Mouse (Mus musculus): ENCODE measurements around the gene Cope.

The Cope gene

GRCm38 (mm10) chr8:70302358-70302890, at the start of gene Cope, which contains the start of gene Ddx49:
Gene Cope (plus strand): TSS chr8:70302518.
Gene Ddx49 (minus strand): TSS chr8:70302489.
- DNase-seq, result peak; percentile 92

GRCm38 (mm10) chr8:70254628-70255027, 47.7 kb upstream of the Cope start:
- DNase-seq, result no peak

GRCm38 (mm10) chr8:70257456-70257855, 44.9 kb upstream of the Cope start:
- no peak for DNase-seq

- DNase-seq, result no peak
Observed at GRCm38 (mm10) chr8:70258600-70258999, 43.7 kb upstream of the Cope start.

DNA sequence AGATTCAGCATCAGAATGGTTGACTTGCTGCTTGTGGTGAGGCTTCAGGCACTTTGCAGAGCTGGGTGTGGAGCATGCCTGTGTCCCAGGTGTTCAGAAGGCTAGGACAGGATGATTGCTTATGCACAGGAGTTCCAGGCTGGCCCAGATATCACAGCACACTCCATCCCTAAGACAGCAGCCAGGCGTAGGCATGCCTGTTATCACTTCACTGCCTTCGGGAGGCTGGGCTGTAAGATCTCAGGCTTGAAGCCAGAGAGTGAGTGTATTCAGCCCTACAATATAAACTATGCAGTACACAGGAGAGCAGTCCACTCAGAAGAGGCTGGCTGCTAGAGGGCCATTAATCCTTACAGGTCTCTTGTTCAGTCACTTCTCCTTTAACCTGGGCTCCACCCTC, 43.3 kb upstream of the Cope start:
- DNase-seq, result no peak

- no peak for DNase-seq
Observed at GRCm38 (mm10) chr8:70267674-70268073, 34.6 kb upstream of the Cope start.

DNA sequence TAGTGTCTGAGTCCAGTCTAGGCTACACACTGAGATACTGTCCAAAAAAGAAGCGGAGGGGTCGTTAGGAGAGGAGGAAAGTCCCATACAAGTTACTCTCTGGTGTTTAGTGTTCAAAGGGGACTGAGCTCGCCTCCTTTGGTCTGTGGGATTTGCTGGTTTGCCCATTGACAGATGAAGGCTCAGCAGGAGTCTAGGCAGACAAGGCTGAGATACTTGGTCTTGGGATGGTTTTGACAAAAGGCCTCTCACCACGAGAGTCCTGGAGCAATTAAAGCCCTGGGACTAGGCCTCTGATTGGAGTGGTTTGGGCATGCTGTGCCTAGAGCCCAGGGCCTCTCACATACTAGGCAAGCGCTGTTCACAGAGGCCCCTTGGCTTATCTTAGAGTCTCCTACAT, 34.0 kb upstream of the Cope start:
- no peak for DNase-seq

- peak; percentile 44 for DNase-seq
Observed at GRCm38 (mm10) chr8:70268799-70269565, 33.3 kb upstream of the Cope start.

DNA sequence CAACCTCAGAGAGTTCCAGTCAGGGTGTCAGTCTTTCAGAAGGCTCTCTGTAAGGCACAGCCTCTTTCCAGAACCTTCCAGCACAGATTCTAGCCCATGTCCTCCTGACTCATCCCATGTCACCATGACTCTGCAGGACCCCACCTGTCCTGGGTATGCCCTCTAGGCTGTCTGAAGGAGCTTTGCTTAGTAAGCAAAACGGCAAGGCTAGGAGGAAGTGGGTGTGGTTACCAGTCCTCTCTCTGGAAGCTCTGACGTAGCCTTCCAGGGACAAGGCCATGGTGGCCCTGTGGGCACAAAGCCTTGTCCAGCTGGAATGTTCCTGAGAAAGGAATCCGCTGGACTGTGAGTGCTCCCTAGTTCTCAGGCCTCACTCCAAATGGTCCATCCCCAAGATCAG, 29.4 kb upstream of the Cope start:
- DNase-seq, result peak; percentile 18

DNA sequence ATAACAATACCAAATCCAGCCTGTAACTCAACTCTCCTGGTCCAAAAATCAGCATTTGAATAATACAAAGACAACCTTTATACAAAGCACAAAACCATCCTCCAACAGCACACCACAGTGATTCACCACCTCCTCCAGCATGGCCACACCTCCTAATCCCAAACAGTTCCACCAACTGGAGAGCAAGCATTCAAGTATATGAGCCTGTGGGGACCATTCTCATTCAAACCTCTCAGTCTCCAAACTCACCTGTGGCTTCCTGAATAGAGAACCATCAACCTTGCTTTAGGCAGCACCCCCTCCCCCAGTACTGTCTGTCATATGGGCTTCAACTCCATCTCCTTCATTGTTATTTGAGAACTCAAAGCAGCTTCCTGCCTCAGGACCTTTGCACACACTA, 28.0 kb upstream of the Cope start:
- DNase-seq, result no peak

DNA sequence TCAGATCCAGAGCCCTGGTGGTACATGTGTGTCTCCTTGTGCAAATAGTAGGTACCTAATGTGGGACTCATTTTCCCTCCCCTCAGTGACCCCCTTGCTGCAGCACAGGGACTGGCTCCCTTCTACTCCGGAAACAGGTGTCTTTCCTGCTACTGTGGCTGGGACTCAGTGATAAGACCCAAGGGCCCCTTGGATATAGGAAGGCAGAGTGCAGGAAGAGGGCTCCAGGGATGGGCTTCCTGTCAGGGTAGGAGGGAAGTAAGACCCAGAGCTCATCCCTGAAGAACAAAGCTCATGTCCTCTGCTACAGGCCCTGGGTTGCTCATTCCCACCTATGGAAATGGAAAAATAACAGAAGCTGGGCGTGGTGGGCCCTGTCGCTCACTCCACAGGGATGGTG, 25.8 kb upstream of the Cope start:
- no peak for DNase-seq

GRCm38 (mm10) chr8:70278175-70278574, 24.1 kb upstream of the Cope start:
- no peak for DNase-seq

DNA sequence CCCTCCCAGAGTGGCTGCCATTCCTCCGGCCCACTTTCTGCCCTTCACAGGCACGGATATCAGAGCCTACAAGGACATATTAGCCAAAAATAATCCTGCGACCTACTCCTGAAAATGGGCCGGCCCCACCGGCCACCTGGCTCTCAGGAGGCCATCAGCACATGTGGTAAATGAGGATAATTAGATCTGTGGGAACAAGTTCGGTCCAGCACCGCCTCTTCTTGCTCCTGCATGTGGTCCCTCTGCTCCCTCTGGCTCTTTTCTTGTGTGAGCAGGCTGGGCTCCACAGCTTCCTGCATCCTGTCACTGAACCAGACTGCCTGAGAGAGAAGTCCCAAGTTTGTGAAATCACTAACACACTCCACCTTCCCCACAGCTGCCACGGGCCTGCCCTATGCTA, 23.1 kb upstream of the Cope start:
- DNase-seq, result no peak

DNA sequence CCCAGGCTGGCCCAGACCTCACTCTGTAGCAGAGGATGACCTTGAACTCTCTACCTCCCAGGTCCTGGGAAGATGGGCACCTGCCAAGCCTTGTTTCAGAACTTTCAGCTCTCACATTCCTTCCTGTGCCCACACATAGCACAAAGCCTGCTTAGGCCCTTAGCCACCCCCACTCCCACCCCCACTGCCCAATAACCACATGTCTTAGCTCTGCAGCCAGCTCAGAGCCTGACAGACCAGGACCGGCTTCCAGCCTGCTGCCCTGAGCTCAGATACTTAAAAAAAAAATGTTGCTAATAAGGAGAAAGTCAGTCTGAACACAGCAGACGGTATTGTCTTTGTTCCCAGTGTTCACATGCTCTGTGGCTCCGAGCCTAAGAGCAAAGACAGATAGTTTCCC, 21.3 kb upstream of the Cope start:
- no peak for DNase-seq

- peak; percentile 96 for DNase-seq
Observed at GRCm38 (mm10) chr8:70282603-70283135, 19.6 kb upstream of the Cope start, which contains the start of gene Homer3. Gene Homer3 (plus strand): TSS chr8:70282827.

GRCm38 (mm10) chr8:70283136-70284077, 18.9 kb upstream of the Cope start:
- peak; percentile 11 for DNase-seq

DNA sequence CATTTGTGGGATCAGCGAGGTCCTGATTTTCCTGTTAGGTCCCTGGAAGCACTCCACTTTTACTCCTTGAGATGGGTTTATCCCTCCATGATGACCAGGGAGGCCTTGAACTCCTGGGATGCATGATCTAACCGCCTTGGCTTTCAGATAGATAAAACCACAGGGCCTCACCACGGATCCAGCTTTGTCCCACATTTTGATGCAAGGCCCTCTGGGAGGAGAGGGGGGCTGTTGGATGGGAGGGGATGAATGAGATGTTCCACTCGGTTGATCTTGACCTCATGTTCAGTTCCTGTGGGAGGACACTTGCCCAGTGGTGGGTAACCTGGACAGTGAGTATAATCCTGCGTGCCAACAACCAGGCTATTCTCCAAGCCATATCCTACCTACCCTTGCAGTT, 17.9 kb upstream of the Cope start:
- no peak for DNase-seq

GRCm38 (mm10) chr8:70285304-70285703, 17.0 kb upstream of the Cope start:
- DNase-seq, result no peak

- peak; percentile 27 for DNase-seq
Observed at GRCm38 (mm10) chr8:70286737-70287136, 15.6 kb upstream of the Cope start.

DNA sequence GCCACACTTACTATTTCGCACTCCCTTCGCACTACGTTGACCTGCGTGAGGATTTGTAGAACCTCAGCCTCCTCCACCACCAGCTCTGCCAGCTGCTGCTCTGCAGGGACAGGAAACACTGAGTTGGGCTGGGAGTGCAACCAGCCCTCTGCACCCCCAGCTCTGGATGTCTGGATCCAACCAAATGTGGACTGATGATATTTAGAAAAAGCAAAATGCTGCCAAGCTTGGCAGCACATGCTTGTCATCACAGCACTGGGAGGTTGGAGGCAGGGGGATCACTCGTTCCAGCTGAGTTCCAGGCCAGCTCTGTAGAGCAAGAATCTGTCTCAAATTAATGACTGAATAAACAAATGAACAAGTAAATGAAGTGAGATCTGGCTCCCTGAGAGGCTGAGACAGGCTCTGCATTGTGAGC, 8.3 kb upstream of the Cope start:
- no peak for DNase-seq

GRCm38 (mm10) chr8:70300881-70301280, 1.4 kb upstream of the Cope start:
- DNase-seq, result no peak

DNA sequence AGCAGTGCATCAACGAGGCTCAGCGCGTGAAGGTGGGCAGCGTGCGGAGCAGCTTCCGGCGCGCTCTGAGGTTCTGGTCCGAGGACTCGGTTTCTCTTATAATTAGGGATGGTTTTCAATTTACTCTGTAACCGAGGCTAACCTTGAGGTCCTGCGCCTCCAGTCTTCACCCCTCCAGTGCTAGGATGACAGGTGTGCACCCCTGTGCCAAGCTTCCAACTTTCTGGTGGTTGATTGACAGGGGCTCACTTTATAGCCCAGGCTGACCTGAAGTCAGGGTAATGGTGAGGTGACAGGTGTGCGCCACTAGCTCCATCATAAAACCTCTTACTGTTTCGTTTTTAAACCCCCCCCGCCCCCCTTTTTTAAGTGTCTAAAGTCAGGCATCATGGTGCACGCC, 583 bp downstream of the Cope start:
- DNase-seq, result no peak

- no peak for DNase-seq
Observed at GRCm38 (mm10) chr8:70309311-70309710, 7.0 kb downstream of the Cope start.

Measured in thymus, postnatal 25 days (tissue).